In the genomic region with DNA sequence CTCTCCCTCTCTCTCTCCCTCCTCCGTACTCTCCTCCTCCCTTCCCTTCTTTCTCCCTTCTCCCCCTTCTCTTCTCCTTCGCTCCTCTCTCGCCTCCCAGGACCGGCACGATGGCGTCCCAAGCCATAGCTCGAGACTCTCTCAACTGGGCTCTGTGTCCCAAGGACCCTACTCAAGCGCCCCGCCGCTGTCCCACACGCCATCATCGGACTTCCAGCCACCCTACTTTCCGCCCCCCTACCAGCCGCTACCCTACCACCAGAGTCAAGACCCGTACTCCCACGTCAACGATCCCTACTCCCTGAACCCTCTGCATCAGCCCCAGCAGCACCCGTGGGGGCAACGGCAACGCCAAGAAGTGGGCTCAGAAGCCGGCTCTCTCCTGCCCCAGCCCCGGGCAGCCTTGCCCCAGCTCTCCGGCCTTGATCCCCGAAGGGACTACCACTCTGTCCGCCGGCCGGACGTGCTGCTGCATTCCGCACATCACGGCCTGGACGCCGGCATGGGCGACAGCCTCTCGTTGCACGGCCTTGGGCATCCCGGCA, we compare ENCODE assay signal across 11 mouse cellular contexts. TPM values are rescaled to one million over a fixed set of nuclear protein-coding genes. Genes with fewer than 3 reads are reported as not detected.
A peak's percentile ranks its signal among the peaks of the same experiment; 100 is the strongest.
DNase-seq lines count a peak whose midpoint lies in the region; ATAC-seq and TF ChIP-seq lines count a peak whose summit lies in the region.
"Had no signal": no experiment of that assay in that cellular context is flagged by ENCODE, and none has a peak within 500 bp of the region (broad histone marks: within the 10 kb centered on the region; RNA-seq: fewer than 3 reads in every experiment).

No protein-coding gene starts in this region.

- H3K4me1 ChIP-seq in lung, embryonic 15.5 days: peaks cover 10% of the 10 kb centered on the region; the same call in 1 of the 2 replicates
- H3K4me1 ChIP-seq in lung, adult 2 months (ENCODE audit: control insufficient read depth, insufficient read depth, low read length): no peaks in the 10 kb centered on the region
- peaks cover 6% of the 10 kb centered on the region; the same call in 1 of the 2 replicates for H3K4me1 ChIP-seq in hindbrain, embryonic 12.5 days
- H3K4me1 ChIP-seq in midbrain, embryonic 11.5 days (ENCODE audit: control insufficient read depth, insufficient read depth, low read length): peaks cover 5% of the 10 kb centered on the region; the same call in 1 of the 2 replicates

- H3K4me2 ChIP-seq in lung, embryonic 15.5 days: no peak overlapping the region
- peak overlapping the region; percentile 47 for H3K4me2 ChIP-seq in hindbrain, embryonic 12.5 days (replicated peaks)
- no peak overlapping the region for H3K4me2 ChIP-seq in midbrain, embryonic 11.5 days

- intact Hi-C loops in gastrocnemius, postnatal 36 days (cut with DNase I): no loop called here

- no peaks in the 10 kb centered on the region for H3K9me3 ChIP-seq in lung, embryonic 15.5 days
- H3K9me3 ChIP-seq in hindbrain, embryonic 12.5 days (replicated peaks): no peaks in the 10 kb centered on the region
- no peaks in the 10 kb centered on the region for H3K9me3 ChIP-seq in midbrain, embryonic 11.5 days (ENCODE audit: control insufficient read depth, low read length)

- TF ChIP-seq CTCF in lung, adult 2 months (IDR thresholded peaks at IDR 0.05; ENCODE audit: insufficient read depth, low read length): no peak

- H3K27ac ChIP-seq in lung, embryonic 15.5 days: no peak overlapping the region
- H3K27ac ChIP-seq in hindbrain, embryonic 12.5 days: peak overlapping the region; percentile 64
- no peak overlapping the region for H3K27ac ChIP-seq in midbrain, embryonic 11.5 days (ENCODE audit: low read depth, low read length)

- no peak overlapping the region for H3K9ac ChIP-seq in lung, embryonic 15.5 days
- H3K9ac ChIP-seq in hindbrain, embryonic 12.5 days: peak overlapping the region; percentile 75
- H3K9ac ChIP-seq in midbrain, embryonic 11.5 days (ENCODE audit: low read length): 0 out of 2 replicates have a peak overlapping the region, but pooled peaks have one; percentile 0

- TF ChIP-seq POLR2A in lung, adult 2 months (IDR thresholded peaks at IDR 0.05; ENCODE audit: borderline replicate concordance, extremely low read depth, low read depth, low read length): no peak

- no peak for DNase-seq in lung, adult 2 months
- DNase-seq in midbrain, embryonic 11.5 days (ENCODE audit: low spot score, missing footprints): peak; percentile 92
- DNase-seq in testis, postnatal 14 days (ENCODE audit: low spot score): peak; percentile 14
- no peak for DNase-seq in thymus, postnatal 36 days
- no peak for DNase-seq in gastrocnemius, postnatal 36 days
- DNase-seq: lung, postnatal 36 days had no signal

- H3K36me3 ChIP-seq in lung, embryonic 15.5 days: no peaks in the 10 kb centered on the region
- no peaks in the 10 kb centered on the region for H3K36me3 ChIP-seq in hindbrain, embryonic 12.5 days
- H3K36me3 ChIP-seq in midbrain, embryonic 11.5 days (ENCODE audit: control insufficient read depth, insufficient read depth, low read length): no peaks in the 10 kb centered on the region

- no peak overlapping the region for H3K4me3 ChIP-seq in lung, embryonic 15.5 days
- H3K4me3 ChIP-seq in lung, adult 2 months (replicated peaks; ENCODE audit: extremely low read depth, low read depth, low read length): no peak overlapping the region
- H3K4me3 ChIP-seq in hindbrain, embryonic 12.5 days: peak overlapping the region; percentile 42
- H3K4me3 ChIP-seq in midbrain, embryonic 11.5 days (ENCODE audit: low read depth, low read length): peak overlapping the region; percentile 22

- 0 out of 2 replicates have a peak, but pooled peaks have one; percentile 23 for ATAC-seq in lung, embryonic 15.5 days (ENCODE audit: borderline replicate concordance, extremely low read depth, low FRiP score, low TSS enrichment)
- ATAC-seq in hindbrain, embryonic 12.5 days (ENCODE audit: low FRiP score): no peak
- 0 out of 2 replicates have a peak, but pooled peaks have one; percentile 15 for ATAC-seq in midbrain, embryonic 11.5 days (ENCODE audit: low FRiP score)

- H3K27me3 ChIP-seq in lung, embryonic 15.5 days: peaks cover 95% of the 10 kb centered on the region
- peaks cover 86% of the 10 kb centered on the region for H3K27me3 ChIP-seq in hindbrain, embryonic 12.5 days
- peaks cover 93% of the 10 kb centered on the region for H3K27me3 ChIP-seq in midbrain, embryonic 11.5 days (ENCODE audit: control insufficient read depth, insufficient read depth, low read length)

- 2% methylated on average over 36 of the region's 36 CpGs for WGBS in lung, embryonic 15.5 days
- WGBS in lung, adult 2 months: 4% methylated on average over 36 of the region's 36 CpGs
- 2% methylated on average over 36 of the region's 36 CpGs for WGBS in hindbrain, embryonic 12.5 days
- under 1% methylated on average over 35 of the region's 36 CpGs for WGBS in midbrain, embryonic 11.5 days

RNA-seq across cellular contexts. Expression of a gene that starts 5.2 kb away (rescaled TPM):
- 0.21 and 0.67 TPM in 2 replicates for polyA plus RNA-seq in lung, embryonic 15.5 days (2015; fragmentation: Nextera tagmentation; extraction: Ambion mirVana)
- not detected in 2 replicates for polyA plus RNA-seq in lung, adult 2 months (2012; rRNA removed)
- 85.5 and 91.2 TPM in 2 replicates for polyA plus RNA-seq in hindbrain, embryonic 12.5 days (2016; fragmentation: Nextera tagmentation; extraction: Ambion mirVana)
- polyA plus RNA-seq in midbrain, embryonic 11.5 days (2014; fragmentation: Nextera tagmentation; extraction: Ambion mirVana): 34.0 and 37.0 TPM in 2 replicates
- not detected for total RNA-seq in gastrocnemius, postnatal 36 days (2021)
- total RNA-seq: ES-E14 had no signal
- polyA plus RNA-seq: intestine, embryonic 14.5 days; spleen, adult 2 months had no signal

Comparison
In these comparisons a context has a peak if more than half of its experiments do, and no peak if none do; other contexts are left out.
1. H3K4me3 ChIP-seq: peak in hindbrain, embryonic 12.5 days (single experiment) and midbrain, embryonic 11.5 days (single experiment); none in lung, embryonic 15.5 days (single experiment) and lung, adult 2 months (single experiment).
2. DNase-seq: peak in midbrain, embryonic 11.5 days (single experiment) and testis, postnatal 14 days (single experiment); none in lung, adult 2 months (single experiment), thymus, postnatal 36 days (0 of 2) and gastrocnemius, postnatal 36 days (0 of 2).
3. RNA of a gene that starts 5.2 kb away (polyA plus RNA-seq): 85.5 to 91.2 TPM in hindbrain, embryonic 12.5 days and 34.0 to 37.0 TPM in midbrain, embryonic 11.5 days; 0.21 to 0.67 TPM in lung, embryonic 15.5 days and not detected in lung, adult 2 months; every median in the first group is over 10 times any median in the second.